Mouse (Mus musculus): ENCODE data around the gene Slc38a1.
"Not testable (repeated sequence)": the region's sequence is repeated elsewhere in the genome, so short reads cannot be mapped to it uniquely, and the experiment has no call there.

Slc38a1 gene

GRCm38 (mm10) chr15:96658275-96658602, 15.5 kb upstream of the Slc38a1 start:
- DNase-seq (ENCODE audit: low read depth, low spot score), result no peak

- no peak for DNase-seq (ENCODE audit: low read depth, low spot score)
These were observed 15.0 kb upstream of the Slc38a1 start for GRCm38 (mm10) chr15:96657576-96658274.

- no peak for DNase-seq (ENCODE audit: low read depth, low spot score)
These were observed 12.8 kb upstream of the Slc38a1 start for GRCm38 (mm10) chr15:96655514-96655913.

- DNase-seq (ENCODE audit: low read depth, low spot score), result no peak
These were observed 12.0 kb upstream of the Slc38a1 start for GRCm38 (mm10) chr15:96654714-96655113.

GRCm38 (mm10) chr15:96653011-96653410, 10.3 kb upstream of the Slc38a1 start:
- DNase-seq (ENCODE audit: low read depth, low spot score), result no peak

- DNase-seq (ENCODE audit: low read depth, low spot score), result no peak
These were observed 9.8 kb upstream of the Slc38a1 start for GRCm38 (mm10) chr15:96652531-96652930.

- DNase-seq (ENCODE audit: low read depth, low spot score), result no peak
These were observed 4.7 kb upstream of the Slc38a1 start for GRCm38 (mm10) chr15:96647376-96647775.

- DNase-seq (ENCODE audit: low read depth, low spot score), result no peak
These were observed 785 bp downstream of the Slc38a1 start for GRCm38 (mm10) chr15:96641821-96642435.

GRCm38 (mm10) chr15:96641111-96641820, 1.4 kb downstream of the Slc38a1 start:
- DNase-seq (ENCODE audit: low read depth, low spot score), result peak; percentile 44

- DNase-seq (ENCODE audit: low read depth, low spot score), result peak; percentile 29
These were observed 2.3 kb downstream of the Slc38a1 start for GRCm38 (mm10) chr15:96640291-96640985.

- no peak for DNase-seq (ENCODE audit: low read depth, low spot score)
These were observed 3.1 kb downstream of the Slc38a1 start for GRCm38 (mm10) chr15:96639630-96640029.

- peak; percentile 28 for DNase-seq (ENCODE audit: low read depth, low spot score)
These were observed 4.1 kb downstream of the Slc38a1 start for GRCm38 (mm10) chr15:96638656-96639055.

GRCm38 (mm10) chr15:96638173-96638572, 4.5 kb downstream of the Slc38a1 start:
- peak; percentile 53 for DNase-seq (ENCODE audit: low read depth, low spot score)

GRCm38 (mm10) chr15:96634670-96635405, 7.9 kb downstream of the Slc38a1 start:
- peak; percentile 69 for DNase-seq (ENCODE audit: low read depth, low spot score)

- no peak for DNase-seq (ENCODE audit: low read depth, low spot score)
These were observed 10.5 kb downstream of the Slc38a1 start for GRCm38 (mm10) chr15:96632201-96632600.

- peak; percentile 42 for DNase-seq (ENCODE audit: low read depth, low spot score)
These were observed 11.5 kb downstream of the Slc38a1 start for GRCm38 (mm10) chr15:96631107-96631718.

- no peak for DNase-seq (ENCODE audit: low read depth, low spot score)
These were observed 14.5 kb downstream of the Slc38a1 start for GRCm38 (mm10) chr15:96628256-96628655.

- no peak for DNase-seq (ENCODE audit: low read depth, low spot score)
These were observed 15.8 kb downstream of the Slc38a1 start for GRCm38 (mm10) chr15:96626871-96627270.

GRCm38 (mm10) chr15:96625012-96625411, 17.7 kb downstream of the Slc38a1 start:
- DNase-seq (ENCODE audit: low read depth, low spot score), result not testable (repeated sequence)

- DNase-seq (ENCODE audit: low read depth, low spot score), result no peak
These were observed 20.3 kb downstream of the Slc38a1 start for GRCm38 (mm10) chr15:96622376-96622775.

- peak; percentile 46 for DNase-seq (ENCODE audit: low read depth, low spot score)
These were observed 21.0 kb downstream of the Slc38a1 start for GRCm38 (mm10) chr15:96621686-96622085.

Measured in 3T3-L1 (cell line).